Mouse (Mus musculus) erythroblast, adult 5-6 weeks (primary cell): ENCODE results near the gene Rpa2. TPM values are rescaled to one million over a fixed set of nuclear protein-coding genes. Genes with fewer than 3 reads are reported as not detected.

Experiments used
- total RNA-seq, 2 experiments: library from RNA; stranded (forward) in 1 of 2; stranded (reverse) in 1 of 2; fragments of 150-400 nt in 1 of 2; fragments of 200-764, 138-1000 nt in 1 of 2; gene quantifications; 2 replicates each; pipeline versions ENCODE4 v1.2.3 to v1.2.4; 2015 to 2017; ENCODE audit warnings: low replicate concordance in 2 of 2

The Rpa2 gene
- total RNA-seq, 2 experiments from 2014 or later, result 20.6 to 30.3 TPM

Other genes with a start within 250 kb of the Rpa2 start
- 715 and 778 TPM in 2 replicates for gene Atpif1, start 234.7 kb upstream of the Rpa2 start, total RNA-seq (2015; ENCODE audit: low replicate concordance)
- gene Atpif1, start 234.7 kb upstream of the Rpa2 start, total RNA-seq (2017; ENCODE audit: low replicate concordance), result 2,175 and 2,816 TPM in 2 replicates
- gene Dnajc8, start 232.8 kb upstream of the Rpa2 start, total RNA-seq (2015; ENCODE audit: low replicate concordance), result 75.0 and 117 TPM in 2 replicates
- gene Dnajc8, start 232.8 kb upstream of the Rpa2 start, total RNA-seq (2017; ENCODE audit: low replicate concordance), result 262 and 314 TPM in 2 replicates
- gene Ptafr, start 204.3 kb upstream of the Rpa2 start, total RNA-seq (2015; ENCODE audit: low replicate concordance), result 3.1 and 9.0 TPM in 2 replicates
- 6.6 and 7.7 TPM in 2 replicates for gene Ptafr, start 204.3 kb upstream of the Rpa2 start, total RNA-seq (2017; ENCODE audit: low replicate concordance)
- gene Eya3, start 129.3 kb upstream of the Rpa2 start, total RNA-seq (2015; ENCODE audit: low replicate concordance), result 25.6 and 33.9 TPM in 2 replicates
- gene Eya3, start 129.3 kb upstream of the Rpa2 start, total RNA-seq (2017; ENCODE audit: low replicate concordance), result 15.1 and 34.6 TPM in 2 replicates
- gene Xkr8, start 35.8 kb upstream of the Rpa2 start, total RNA-seq (2015; ENCODE audit: low replicate concordance), result 1.7 and 1.9 TPM in 2 replicates
- gene Xkr8, start 35.8 kb upstream of the Rpa2 start, total RNA-seq (2017; ENCODE audit: low replicate concordance), result 0.43 and 0.70 TPM in 2 replicates
- gene Smpdl3b, start 11.1 kb upstream of the Rpa2 start, total RNA-seq (2015; ENCODE audit: low replicate concordance), result 3.3 TPM in 1 of 2 replicates, not detected in the other
- gene Smpdl3b, start 11.1 kb upstream of the Rpa2 start, total RNA-seq (2017; ENCODE audit: low replicate concordance), result 0.26 TPM in 1 of 2 replicates, not detected in the other
- 9.4 and 23.0 TPM in 2 replicates for gene Themis2, start 28.1 kb downstream of the Rpa2 start, total RNA-seq (2015; ENCODE audit: low replicate concordance)
- 7.8 and 10.7 TPM in 2 replicates for gene Themis2, start 28.1 kb downstream of the Rpa2 start, total RNA-seq (2017; ENCODE audit: low replicate concordance)
- 8.8 and 12.5 TPM in 2 replicates for gene Ppp1r8, start 74.8 kb downstream of the Rpa2 start, total RNA-seq (2015; ENCODE audit: low replicate concordance)
- 12.5 and 15.1 TPM in 2 replicates for gene Ppp1r8, start 74.8 kb downstream of the Rpa2 start, total RNA-seq (2017; ENCODE audit: low replicate concordance)
- gene Stx12, start 116.2 kb downstream of the Rpa2 start, total RNA-seq (2015; ENCODE audit: low replicate concordance), result 18.0 and 23.1 TPM in 2 replicates
- gene Stx12, start 116.2 kb downstream of the Rpa2 start, total RNA-seq (2017; ENCODE audit: low replicate concordance), result 20.8 and 28.8 TPM in 2 replicates
- 26.5 and 39.9 TPM in 2 replicates for gene Fam76a, start 154.2 kb downstream of the Rpa2 start, total RNA-seq (2015; ENCODE audit: low replicate concordance)
- gene Fam76a, start 154.2 kb downstream of the Rpa2 start, total RNA-seq (2017; ENCODE audit: low replicate concordance), result 47.6 and 53.9 TPM in 2 replicates
- 12.1 and 21.5 TPM in 2 replicates for gene Fgr, start 205.8 kb downstream of the Rpa2 start, total RNA-seq (2015; ENCODE audit: low replicate concordance)
- gene Fgr, start 205.8 kb downstream of the Rpa2 start, total RNA-seq (2017; ENCODE audit: low replicate concordance), result 13.4 and 18.7 TPM in 2 replicates
- 1.2 and 10.2 TPM in 2 replicates for gene Ahdc1, start 242.9 kb downstream of the Rpa2 start, total RNA-seq (2015; ENCODE audit: low replicate concordance)
- gene Ahdc1, start 242.9 kb downstream of the Rpa2 start, total RNA-seq (2017; ENCODE audit: low replicate concordance), result 0.17 and 4.2 TPM in 2 replicates